Mouse (Mus musculus): ENCODE results near the gene Il20rb.

The Il20rb gene

GRCm38 (mm10) chr9:100486431-100486830, at the start of gene Il20rb:
Gene Il20rb, minus strand, starts transcription at chr9:100486788.
- DNase-seq: no peak

GRCm38 (mm10) chr9:100535618-100536262, 49.2 kb upstream of the Il20rb start:
- DNase-seq: no peak

- DNase-seq: no peak
Measured at GRCm38 (mm10) chr9:100534686-100535085, 48.1 kb upstream of the Il20rb start.

GRCm38 (mm10) chr9:100532847-100533505, 46.4 kb upstream of the Il20rb start:
- DNase-seq: no peak

- no peak for DNase-seq
Measured at GRCm38 (mm10) chr9:100531296-100531695, 44.7 kb upstream of the Il20rb start.

GRCm38 (mm10) chr9:100525225-100525624, 38.6 kb upstream of the Il20rb start:
- no peak for DNase-seq

GRCm38 (mm10) chr9:100522029-100522428, 35.4 kb upstream of the Il20rb start:
- DNase-seq: no peak

- peak; percentile 72 for DNase-seq
Measured at GRCm38 (mm10) chr9:100520586-100520985, 34.0 kb upstream of the Il20rb start.

- DNase-seq: no peak
Measured at GRCm38 (mm10) chr9:100520012-100520411, 33.4 kb upstream of the Il20rb start.

GRCm38 (mm10) chr9:100507581-100507980, 21.0 kb upstream of the Il20rb start:
- DNase-seq: no peak

GRCm38 (mm10) chr9:100506652-100507051, 20.1 kb upstream of the Il20rb start:
- DNase-seq: peak; percentile 71

GRCm38 (mm10) chr9:100505498-100505897, 18.9 kb upstream of the Il20rb start:
- DNase-seq: no peak

- DNase-seq: no peak
Measured at GRCm38 (mm10) chr9:100493611-100494261, 7.1 kb upstream of the Il20rb start.

GRCm38 (mm10) chr9:100491424-100491823, 4.8 kb upstream of the Il20rb start:
- DNase-seq: no peak

GRCm38 (mm10) chr9:100488969-100489368, 2.4 kb upstream of the Il20rb start:
- no peak for DNase-seq

GRCm38 (mm10) chr9:100488056-100488713, 1.6 kb upstream of the Il20rb start:
- no peak for DNase-seq

- no peak for DNase-seq
Measured at GRCm38 (mm10) chr9:100483318-100483717, 3.3 kb downstream of the Il20rb start.

GRCm38 (mm10) chr9:100481626-100482025, 5.0 kb downstream of the Il20rb start:
- DNase-seq: no peak

GRCm38 (mm10) chr9:100474056-100474455, 12.5 kb downstream of the Il20rb start:
- DNase-seq: no peak

GRCm38 (mm10) chr9:100473361-100473760, 13.2 kb downstream of the Il20rb start:
- DNase-seq: no peak

- no peak for DNase-seq
Measured at GRCm38 (mm10) chr9:100472931-100473330, 13.7 kb downstream of the Il20rb start.

- no peak for DNase-seq
Measured at GRCm38 (mm10) chr9:100471605-100471953, 15.0 kb downstream of the Il20rb start.

- DNase-seq: peak; percentile 62
Measured at GRCm38 (mm10) chr9:100470936-100471604, 15.5 kb downstream of the Il20rb start.

Measured in kidney, postnatal 10 days (tissue).